Mouse (Mus musculus) gonadal fat pad, adult 2 months (tissue): Measurements from ENCODE around the gene Mast3. TPM values are rescaled to one million over a fixed set of nuclear protein-coding genes. Genes with fewer than 3 reads are reported as not detected.

Source experiments
- DNase-seq: peaks from one replicate; pipeline ENCODE4 v3.0.0-alpha.2; 2012; ENCODE audit warnings: low read depth
- polyA plus RNA-seq: library from polyadenylated mRNA; depleted of rRNA; stranded (reverse); fragments of >200 nt; gene quantifications from 2 replicates; pipeline ENCODE4 v1.2.3, GENCODE M21; 2012

Gene Mast3
- polyA plus RNA-seq, 1 experiment: 56.6 TPM

DNA sequence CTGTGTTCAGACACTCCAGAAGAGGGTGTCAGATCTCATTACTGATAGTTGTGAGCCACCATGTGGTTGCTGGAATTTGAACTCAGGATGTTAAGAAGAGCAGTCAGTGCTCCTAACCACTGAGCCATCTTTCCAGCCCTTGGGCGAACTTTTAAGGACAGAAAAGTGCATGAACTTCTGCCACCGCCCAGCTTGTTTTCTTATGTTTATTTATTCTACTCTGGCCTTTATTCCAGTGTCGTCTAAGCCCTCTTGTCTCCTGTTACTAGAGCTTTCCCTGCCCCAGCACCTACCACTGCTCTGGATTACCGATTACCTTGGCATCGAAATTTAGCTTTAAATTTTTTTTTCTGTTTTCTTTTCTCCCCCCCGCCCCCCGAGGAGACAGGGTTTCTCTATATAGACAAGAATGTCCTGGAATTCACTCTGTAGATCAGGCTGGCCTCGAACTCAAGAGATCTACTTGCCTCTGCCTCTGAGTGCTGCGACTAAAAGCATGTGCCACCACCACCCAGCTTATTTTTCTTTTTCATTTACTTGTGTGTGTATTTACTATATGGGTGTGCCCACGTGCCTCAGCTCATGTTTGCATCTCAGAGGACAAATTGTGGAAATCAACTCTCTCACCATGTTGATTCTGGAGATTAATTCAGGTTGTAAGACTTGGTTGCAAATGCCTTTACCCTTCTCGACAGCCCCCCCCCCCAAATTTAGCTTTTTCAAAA lies 1.9 kb downstream of the Mast3 start:
- no peak for DNase-seq

DNA sequence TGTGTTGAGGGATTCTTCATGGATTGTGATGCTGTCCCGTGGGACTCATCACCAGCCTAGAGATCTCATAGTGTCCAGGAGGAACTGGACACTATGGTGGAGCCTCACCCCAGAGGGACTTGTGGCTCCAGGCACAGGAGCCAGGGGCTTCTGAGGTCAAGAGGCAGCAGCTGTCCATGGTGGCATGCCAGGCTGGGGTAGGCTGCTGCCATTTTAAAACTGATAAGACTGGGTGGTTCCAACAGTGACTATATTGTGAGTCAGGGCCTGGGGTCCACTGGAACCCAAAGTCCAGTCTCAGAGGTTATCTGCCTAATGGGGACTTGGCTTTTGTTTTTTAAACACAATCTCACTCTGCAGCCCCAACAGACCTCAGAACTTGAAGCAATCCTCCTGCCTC lies 3.0 kb downstream of the Mast3 start:
- no peak for DNase-seq

DNA sequence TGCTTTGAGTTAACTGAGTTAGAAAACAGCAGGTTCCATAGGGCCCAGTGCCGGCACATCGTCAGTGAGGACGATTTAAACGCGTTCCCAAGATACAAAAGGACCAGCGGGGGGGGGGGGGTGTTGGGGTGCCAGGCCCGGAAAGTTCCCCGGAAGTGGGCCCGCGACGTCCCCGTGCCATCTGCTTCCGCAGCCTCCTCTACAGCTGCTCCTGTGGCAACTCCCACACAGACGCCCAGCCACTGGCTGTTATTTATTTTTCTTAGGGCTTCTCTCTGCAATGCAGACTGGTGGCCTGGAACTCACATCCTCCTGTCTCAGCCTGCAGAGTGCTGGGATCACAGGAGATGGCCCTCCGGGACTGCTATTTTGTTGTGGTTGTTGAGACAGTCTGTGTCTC lies 3.7 kb downstream of the Mast3 start:
- no peak for DNase-seq

DNA sequence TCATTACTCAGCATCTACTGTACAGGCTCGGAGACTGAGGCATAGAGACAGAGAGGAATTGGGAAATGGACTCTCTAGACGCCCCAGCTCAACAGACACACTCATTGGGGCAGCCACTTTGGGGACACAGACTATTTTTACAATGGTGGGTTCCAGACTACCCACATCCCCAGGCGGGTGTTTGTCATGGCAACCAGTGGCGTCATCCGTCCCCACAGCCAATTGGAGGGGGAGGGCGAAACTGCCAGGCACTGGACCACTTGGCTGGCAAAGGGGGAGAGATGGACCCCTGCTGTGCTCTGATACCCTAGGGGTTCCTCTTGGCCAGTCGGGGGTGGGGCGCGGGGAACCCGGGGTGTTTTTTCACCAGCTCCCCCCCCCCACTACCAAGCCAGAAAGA lies 4.2 kb downstream of the Mast3 start:
- DNase-seq: no peak

DNA sequence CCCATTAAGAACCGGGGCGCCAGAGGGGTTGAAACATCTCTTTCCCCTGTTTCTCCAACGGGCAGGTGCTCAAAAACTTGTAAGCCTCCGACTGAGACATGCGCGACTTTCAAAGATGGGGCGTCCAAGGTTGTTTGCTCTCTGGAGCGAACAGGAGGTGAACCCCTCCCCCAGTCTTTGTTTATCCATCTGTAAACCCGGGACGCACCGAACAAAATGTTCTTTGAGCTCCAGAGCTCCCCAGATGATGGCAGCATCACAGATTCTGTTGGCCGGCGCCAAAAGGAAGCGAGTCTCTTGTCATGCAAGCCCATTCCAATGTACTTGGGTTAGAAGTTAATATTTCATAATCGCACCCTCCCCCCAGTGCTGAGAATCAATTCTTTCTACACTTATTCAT lies 6.6 kb downstream of the Mast3 start:
- no peak for DNase-seq

DNA sequence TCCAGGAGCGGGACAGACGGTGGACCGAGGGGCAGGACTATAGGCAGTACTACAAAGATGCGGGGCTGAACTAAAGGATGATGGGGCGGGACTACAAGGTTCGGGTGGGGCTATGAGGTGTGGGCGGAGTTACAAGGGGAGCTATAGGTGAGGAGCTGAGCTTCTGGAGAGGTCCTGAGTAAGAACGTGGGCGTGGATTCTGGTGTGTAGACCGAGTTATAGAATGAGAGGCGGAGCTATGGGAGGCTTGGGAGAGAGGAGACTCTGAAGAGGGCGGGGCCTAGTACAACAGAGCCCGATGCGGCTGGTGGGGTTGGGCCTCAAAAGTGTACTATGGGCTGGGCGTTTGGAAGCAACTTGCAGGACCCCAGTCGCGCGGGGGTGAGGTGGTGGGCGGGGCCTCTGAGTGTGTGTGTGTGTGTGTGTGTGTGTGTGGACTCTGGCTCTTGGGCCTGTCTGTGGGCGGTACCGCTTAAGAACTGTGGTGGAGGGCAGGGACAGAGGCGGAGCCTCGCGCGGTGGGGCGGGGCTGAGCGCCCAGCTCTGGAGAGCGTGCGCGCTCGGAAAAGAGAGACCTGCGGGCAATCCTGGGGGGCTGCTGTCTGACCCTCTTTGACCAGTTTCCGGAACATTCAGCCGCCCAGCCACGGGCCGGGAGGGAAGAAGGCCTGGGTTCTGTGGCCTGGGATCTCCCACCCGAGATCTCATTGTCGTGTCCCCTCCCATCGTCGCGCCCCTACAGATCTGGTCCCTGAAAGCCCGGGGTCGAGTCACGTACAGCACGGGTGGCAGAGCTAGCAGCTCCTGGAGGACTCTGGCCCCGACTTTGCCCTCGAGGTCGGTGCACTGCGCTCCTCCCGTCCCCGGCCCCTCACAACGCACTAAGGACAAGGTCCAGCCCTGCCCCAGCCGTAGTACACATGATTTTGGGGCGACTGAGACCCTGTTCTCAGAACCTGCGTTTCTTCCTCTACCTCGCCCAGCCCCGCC lies 7.5 kb downstream of the Mast3 start:
- peak; percentile 96 for DNase-seq

DNA sequence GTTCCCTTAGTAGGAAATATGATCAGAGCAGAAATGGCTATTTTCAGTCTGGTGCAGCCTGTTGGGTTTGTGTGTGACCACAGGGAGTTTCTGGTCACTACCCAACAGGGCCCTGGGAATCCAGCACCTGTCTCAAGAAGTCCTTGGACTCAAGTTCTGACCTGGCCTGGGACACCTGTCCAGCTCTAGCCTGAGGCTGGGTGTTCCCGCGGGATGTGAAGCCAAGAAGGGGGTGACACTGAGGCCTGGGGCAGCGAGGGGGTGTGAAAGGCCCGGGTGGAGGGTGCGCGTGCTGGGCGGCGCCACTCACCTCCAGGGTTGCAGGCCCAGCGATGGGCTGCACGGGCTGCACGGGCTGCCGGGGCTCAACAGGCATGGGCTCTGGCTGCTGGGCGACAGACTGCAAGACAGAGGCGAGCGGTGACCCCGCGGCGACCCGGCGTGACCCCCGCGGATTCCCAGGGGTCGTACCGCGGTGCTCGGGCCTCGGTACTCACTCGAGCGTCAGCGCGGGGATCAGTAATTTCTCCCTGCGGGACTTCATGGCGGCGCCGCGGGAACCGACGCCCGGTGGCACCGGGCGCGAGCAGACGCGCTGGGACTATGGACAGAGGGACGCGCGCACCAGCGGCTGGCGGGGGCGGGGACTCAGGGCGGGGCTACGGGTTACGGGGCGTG lies 8.3 kb downstream of the Mast3 start:
- no peak for DNase-seq

DNA sequence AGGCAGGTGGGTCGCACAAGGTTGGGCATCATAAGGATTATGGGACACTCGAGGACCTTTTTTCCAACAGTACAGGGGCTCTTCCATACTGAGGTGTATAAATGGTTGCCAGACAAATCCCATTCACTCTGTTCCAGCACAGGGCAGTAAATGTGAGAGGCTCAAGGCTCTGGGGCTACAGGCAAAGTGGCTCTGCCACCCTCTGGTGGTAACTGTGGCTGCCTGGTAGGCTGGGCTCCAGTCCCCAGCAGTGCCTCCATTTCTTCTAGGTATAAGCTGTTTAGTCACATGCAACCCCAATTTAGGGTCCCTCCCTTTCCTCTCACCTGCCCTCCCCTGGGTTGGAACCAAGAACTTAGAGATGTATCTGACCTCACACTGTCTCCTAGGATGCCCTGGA lies 9.5 kb downstream of the Mast3 start:
- no peak for DNase-seq

DNA sequence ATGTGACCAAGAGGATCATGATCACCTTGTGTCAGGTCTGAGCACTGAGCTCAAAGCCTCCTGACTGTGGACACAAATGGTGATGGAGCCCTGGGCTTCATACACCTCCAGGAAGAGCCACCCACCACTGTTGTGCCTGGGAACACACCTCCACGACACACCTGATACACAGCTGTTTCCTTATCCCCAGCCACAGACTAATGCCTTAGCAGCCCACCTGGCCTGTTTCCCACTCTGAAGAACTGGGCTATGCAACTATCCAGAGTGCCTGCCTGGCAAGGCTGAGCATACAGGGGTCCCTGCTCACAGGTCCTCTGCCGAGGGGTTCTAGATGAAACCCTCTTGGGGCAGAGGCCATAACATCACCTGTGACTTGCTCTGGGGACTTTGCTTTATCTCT lies 10.6 kb downstream of the Mast3 start:
- DNase-seq: no peak

DNA sequence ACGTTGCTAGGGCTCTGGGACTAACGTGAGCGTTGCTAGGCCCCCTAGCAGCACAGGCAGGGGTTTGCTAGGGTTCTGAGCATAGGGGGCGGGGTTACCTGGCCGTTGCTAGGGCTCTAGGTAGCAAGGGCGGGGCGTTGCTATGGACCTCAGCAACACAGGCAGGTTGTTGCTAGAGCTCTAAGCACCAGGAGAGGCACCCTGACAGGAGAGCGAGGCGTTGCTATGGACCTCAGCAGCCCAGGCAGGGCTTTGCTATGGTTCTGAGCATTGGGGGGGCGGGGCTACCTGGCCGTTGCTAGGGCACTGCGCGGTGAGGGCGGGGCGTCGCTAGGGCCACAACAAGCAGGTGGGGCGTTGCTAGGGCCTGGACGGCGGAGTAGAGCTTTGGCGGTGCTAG lies 12.2 kb downstream of the Mast3 start:
- DNase-seq: no peak

DNA sequence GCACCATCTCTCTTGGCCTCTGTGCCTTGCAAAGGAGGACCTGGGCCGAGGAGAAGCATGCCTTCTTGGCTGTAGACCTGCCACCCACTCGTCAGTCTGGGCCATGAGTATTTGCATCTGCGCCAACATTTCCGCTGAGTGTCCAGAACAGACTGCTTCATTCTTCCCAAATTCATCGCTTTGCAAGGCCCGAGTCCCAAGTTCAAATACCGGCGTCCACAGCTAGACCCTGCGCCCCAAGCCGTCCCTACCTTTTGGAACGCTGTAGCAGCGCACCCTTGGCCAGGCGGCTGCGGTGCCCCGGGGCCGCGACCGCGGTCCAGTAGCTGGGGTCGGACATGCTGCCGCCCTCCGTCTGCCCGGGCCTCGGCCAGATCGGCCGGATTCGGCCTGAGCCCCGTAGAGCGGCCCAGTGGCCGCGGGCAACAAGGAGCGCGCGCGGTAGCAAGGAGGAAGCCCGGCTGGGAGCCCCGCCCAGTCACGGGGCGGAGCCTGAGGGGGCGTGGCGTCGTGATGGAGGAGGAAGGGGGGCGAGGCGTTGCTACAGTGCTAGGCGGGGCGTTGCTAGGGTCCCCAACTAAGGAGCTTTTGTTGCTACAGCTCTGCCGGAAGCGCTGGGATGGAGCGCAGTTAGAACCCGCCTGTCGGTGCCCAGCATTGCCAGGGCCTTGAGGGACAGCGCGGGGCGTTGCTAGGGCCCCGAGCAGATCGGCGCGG lies 12.7 kb downstream of the Mast3 start:
- DNase-seq: no peak

DNA sequence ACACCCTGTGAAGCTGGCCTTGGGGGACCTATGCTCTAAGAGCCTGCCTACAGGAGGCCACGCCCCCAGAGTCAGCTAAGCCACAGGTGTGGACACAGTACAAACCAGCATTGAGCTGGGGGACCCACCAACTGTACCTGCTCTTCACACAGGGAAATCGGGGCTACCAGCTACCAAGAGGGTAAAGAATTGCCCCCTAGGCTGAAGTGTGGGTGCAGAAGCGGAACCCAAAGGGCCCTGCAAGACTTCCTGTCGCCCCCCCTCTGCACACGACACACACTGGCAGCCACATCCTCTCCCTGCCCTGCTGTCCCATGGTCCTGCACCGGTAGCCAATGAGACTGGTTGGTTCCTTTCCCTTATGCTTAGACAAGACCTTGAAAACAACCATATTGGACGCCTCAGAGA lies 13.6 kb downstream of the Mast3 start:
- DNase-seq: no peak

DNA sequence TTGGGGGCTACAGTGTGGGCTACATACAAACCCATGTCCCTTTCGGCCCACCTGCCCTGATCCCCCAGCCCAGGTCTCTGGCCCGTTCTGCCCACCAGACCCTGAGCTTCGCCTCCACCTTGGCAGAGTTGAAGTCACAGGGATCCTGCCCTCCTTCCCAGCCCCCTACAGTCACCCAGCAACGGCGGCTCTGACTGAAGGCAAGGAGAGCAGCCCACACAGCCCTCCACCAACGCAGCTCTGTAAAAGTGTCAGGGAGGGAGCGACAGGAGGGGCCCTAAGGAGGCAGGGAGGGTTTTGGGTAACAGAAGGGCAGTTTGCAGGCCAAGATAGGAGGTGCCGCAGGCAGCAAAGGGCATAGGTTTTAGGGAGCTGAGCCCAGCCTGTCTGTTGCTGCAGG lies 14.0 kb downstream of the Mast3 start:
- no peak for DNase-seq

DNA sequence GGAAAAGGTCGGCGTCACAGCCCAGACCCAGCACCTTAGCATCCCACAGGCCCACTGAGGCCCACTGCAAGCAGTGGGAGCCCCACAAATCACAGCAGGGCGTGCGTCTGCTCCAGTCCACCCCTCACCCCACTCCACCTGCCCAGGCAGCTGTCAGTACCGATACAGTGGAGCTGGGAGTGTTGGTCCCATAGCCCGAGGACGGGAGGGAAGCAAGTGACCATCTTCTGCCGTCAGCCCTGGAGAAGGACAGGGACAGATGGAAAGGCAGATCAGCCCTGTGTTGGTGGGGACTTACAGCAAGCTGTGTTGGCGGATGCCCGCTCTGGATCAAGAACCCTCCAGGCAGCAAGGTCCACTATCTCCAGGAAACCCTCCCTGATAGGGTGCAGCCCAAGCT lies 15.8 kb downstream of the Mast3 start:
- DNase-seq: no peak

DNA sequence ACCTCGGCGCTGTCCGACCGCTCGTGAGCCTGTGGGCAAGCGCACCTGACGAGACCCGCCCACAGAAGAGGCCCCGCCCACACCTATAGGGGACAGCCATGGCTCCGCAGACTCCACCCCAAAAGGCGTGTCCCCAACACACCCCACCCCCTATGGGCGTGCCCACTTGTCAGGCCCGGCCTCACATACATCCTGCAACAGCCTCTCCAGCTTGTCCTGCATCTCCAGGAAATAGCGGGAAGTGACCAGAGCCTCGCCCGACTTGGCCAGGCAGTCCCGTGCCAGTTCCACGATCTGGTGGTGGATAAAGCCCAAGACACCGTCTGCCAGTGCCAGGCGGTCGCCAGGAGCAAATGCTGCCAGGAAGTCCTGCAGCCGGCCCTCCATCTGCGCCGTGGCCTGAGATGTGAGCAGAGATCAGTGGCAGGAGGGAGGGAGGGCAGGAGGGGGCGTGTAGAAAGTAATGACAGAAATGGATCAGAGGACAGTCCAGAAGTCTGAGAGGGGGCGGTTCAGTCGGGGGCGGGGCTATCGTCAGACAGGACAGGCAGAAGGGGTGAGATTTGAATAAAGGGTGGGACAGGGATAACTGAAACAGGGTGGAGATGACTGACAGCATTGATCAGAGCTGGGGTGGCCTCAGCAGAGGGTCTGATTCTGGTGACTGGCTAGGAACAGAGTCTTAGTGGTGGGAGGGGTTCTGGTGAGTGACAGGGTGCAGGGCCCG lies 16.8 kb downstream of the Mast3 start:
- no peak for DNase-seq

DNA sequence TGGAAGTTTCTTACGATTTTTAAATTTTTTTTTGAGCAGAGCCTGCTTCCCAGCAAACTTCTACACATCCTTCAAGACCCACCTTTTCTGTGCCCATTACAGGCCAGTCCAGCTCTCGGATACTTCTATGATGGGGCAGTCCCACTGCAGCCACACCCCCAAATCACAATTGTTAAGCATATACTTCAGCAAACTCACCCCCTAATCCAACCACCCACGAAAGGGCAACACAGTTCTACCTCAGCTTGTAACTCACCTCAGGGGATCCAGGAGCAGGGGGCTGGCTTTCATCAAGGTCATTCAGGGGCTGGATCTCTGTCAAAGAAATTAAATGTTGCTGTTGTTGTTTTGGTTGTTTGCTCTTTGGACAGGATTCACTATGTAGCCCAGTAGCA lies 17.8 kb downstream of the Mast3 start:
- DNase-seq: no peak

DNA sequence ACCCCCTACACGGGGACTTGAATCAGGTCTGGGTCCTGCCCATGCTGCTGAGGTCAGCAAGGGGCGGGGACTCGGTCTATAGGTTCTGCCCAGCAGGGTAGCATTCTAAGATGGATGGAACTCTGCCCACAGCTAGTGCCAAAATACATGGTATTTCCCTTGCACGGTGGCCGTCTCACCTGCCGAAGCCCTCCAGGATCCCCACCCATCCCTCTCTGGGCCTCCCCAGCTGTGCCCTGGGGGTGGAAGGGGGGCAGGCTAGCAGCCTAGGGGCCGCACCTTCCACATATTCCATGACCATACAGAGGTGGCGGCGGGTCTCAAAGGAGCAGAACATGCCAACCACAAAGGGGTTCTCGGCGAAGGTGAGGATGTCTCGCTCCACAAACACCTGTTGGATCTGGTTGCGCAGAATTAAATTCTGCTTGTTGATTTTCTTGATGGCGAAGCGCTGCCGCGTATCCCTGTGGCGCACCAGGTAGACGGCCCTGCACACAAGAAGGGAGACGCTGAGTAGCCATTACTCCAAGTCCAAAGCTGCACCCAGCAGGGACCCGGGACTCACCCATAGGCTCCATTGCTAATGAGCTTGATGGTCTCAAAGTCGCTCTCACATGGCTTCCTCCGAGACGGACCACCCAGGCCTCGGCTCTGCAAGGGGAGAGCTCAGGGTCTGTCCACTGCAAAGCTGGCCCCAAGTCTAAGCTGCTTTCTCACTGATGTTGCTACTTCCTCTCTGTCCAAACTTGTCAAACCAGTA lies 18.4 kb downstream of the Mast3 start:
- DNase-seq: no peak

DNA sequence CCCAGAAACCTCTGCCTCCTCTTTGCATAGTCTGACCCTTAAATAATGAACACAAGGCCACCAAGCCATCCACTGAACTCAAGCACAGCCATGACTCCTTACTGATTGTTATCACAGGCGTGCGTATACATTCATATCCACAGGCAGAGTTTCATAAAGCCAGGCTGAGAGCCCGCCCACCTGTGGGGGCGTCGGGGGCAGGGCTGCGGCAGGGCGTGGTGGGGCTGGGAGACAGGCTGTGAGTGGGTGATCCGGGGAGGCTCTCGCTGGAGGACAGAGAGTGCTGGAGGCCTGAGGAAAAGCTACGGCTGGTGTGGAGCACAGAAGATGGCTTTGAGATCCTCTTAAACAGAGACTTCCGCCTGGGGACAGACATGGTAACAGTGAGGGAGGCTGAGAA lies 24.8 kb downstream of the Mast3 start:
- DNase-seq: no peak

DNA sequence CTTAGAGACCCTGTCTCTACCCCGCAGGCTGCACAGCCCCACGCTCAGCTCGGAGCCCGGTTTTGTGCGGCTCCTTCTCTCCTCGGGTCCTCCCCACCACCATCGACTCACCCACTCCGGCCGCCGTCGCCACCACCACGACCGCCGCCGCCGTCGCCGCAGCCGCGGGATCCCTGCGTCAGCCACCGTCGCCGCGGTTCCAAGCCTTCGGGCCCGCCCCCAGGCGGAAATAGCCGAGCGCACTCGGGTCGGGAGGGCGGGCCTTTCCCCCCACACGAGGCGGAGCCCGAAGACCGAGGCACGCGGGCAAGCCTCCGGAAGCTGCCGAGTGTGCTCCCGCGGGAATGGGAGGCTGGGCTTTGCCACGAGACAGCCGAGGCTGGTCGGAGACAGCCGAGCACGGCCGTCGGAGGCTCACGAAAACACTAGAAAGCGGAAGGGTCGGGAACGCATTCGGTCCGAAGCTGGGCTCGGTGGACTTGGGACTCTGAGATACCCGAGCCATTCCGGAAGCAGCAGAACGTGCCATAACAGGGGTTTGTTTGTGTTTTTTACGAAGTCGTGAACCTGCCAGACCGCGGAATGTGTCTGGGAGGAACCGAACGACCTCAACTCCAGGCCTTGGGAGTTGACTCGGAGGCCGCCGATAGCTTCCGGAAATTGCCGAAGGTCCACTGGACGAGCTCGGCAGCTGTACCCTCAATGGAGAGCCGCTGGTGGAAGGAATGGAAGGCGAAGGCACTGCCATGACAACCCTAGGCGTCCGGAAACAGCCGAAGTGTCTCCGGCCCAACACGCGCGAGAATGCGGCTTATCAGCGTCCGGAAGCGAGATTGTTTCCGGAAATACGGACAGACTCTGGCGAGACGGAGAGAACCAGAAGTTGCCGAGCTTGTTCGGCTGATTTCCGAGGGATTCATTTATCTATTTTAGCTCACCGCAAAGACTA lies 28.1 kb downstream of the Mast3 start, which contains the start of gene Pik3r2:
Gene Pik3r2 (minus strand): TSS at position 218 of the 949 bp plus-strand sequence.
- no peak for DNase-seq
